Mouse (Mus musculus): ENCODE measurements around the gene Rfng. TPM values are rescaled to one million over a fixed set of nuclear protein-coding genes. Genes with fewer than 3 reads are reported as not detected.

The Rfng gene
- polyA plus RNA-seq, 1 experiment from 2014 or later, result 23.7 TPM

DNA sequence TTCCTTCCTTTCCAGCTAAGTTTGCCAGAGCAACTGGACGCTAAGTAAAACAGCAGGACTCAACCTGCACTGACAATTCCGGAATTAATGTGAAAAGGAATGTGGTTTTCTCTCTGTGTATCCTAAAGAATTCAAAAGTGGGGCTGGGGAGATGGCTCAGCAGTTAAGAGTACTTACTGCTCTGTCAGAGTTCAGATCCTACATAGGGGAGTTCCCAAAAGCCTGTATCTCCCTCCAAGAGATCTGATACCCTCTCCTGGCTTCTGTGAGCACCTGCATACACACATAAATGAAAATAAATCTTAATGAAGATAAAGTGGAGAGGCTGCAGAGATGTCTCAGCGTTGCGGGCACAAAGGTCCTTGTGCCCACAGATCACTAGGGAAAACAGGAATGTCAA lies 32.4 kb downstream of the Rfng start:
- no peak for ATAC-seq (ENCODE audit: insufficient number of reproducible peaks, low FRiP score, low TSS enrichment, low read depth)
- Histone ChIP-seq H3K9me3 (ENCODE audit: control insufficient read depth, low read length) (no peaks in the 10 kb centered on the region), H3K27me3 (ENCODE audit: control insufficient read depth, insufficient read depth, low read length) (no peaks in the 10 kb centered on the region), H3K4me1 (ENCODE audit: control insufficient read depth, insufficient read depth, low read length) (no peaks in the 10 kb centered on the region), H3K27ac (replicated peaks; ENCODE audit: low read depth, low read length) (no peak overlapping the region), H3K4me2 (ENCODE audit: low read depth, severe bottlenecking) (no peak overlapping the region), H3K4me3 (ENCODE audit: low read depth, low read length) (no peak overlapping the region), H3K36me3 (ENCODE audit: control insufficient read depth, insufficient read depth, low read length) (no peaks in the 10 kb centered on the region), H3K9ac (ENCODE audit: low read length) (no peak overlapping the region)
- WGBS, result 79% methylated on average over 4 of the region's 4 CpGs
- no peak for DNase-seq (ENCODE audit: low spot score)

DNA sequence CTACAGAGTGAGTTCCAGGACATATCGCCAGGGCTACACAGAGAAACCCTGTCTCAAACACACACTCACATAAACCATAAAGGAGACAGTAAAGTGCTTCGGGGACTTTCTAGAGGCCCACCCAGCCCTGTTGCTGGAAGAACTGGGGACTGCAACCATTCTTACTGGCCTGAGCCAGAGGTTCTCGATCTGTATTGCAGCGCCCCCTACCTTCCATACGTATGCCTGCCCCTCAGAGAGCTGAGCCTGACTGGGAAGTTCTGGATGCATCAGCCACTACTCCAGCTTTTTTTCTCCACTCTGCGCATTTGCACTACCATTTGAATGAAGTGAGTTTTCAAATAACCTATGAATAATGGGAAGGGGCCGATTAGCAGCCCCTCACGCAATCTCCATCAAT lies 34.6 kb downstream of the Rfng start:
- Histone ChIP-seq H3K4me3 (ENCODE audit: low read depth, low read length) (no peak overlapping the region), H3K27ac (replicated peaks; ENCODE audit: low read depth, low read length) (no peak overlapping the region), H3K36me3 (ENCODE audit: control insufficient read depth, insufficient read depth, low read length) (no peaks in the 10 kb centered on the region), H3K4me2 (ENCODE audit: low read depth, severe bottlenecking) (no peak overlapping the region), H3K27me3 (ENCODE audit: control insufficient read depth, insufficient read depth, low read length) (no peaks in the 10 kb centered on the region), H3K9me3 (ENCODE audit: control insufficient read depth, low read length) (no peaks in the 10 kb centered on the region), H3K9ac (ENCODE audit: low read length) (no peak overlapping the region), H3K4me1 (ENCODE audit: control insufficient read depth, insufficient read depth, low read length) (no peaks in the 10 kb centered on the region)
- ATAC-seq (ENCODE audit: insufficient number of reproducible peaks, low FRiP score, low TSS enrichment, low read depth), result no peak
- 65% methylated on average over 8 of the region's 8 CpGs for WGBS
- DNase-seq (ENCODE audit: low spot score), result no peak

DNA sequence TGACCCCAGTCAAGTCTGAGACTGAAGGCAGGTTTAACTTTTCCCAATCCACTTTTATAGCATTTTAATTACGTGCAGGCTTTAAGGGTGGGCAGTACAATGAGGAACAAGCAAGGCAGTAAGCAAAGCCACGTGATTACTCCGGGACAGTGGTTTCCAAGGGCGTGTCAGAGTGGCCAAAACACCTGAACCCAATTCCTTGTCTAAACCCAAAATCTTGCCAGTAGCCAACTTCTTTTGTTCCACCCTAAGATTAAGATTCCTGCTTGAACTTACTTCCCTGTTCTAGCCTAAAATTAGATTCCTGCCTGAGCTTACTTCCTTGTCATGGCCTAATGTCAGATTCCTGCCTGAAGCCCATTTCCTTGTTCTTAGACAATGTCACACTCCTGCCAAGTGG lies 36.0 kb downstream of the Rfng start:
- ATAC-seq (ENCODE audit: insufficient number of reproducible peaks, low FRiP score, low TSS enrichment, low read depth) (no peak), DNase-seq (ENCODE audit: low spot score) (no peak)
- H3K9ac ChIP-seq (ENCODE audit: low read length), result no peak overlapping the region
- H3K27ac ChIP-seq (replicated peaks; ENCODE audit: low read depth, low read length), result no peak overlapping the region
- no peak overlapping the region for H3K4me2 ChIP-seq (ENCODE audit: low read depth, severe bottlenecking)
- no peaks in the 10 kb centered on the region for H3K27me3 ChIP-seq (ENCODE audit: control insufficient read depth, insufficient read depth, low read length)
- no peaks in the 10 kb centered on the region for H3K9me3 ChIP-seq (ENCODE audit: control insufficient read depth, low read length)
- WGBS, result 40% methylated on average over 4 of the region's 4 CpGs
- H3K4me1 ChIP-seq (ENCODE audit: control insufficient read depth, insufficient read depth, low read length), result no peaks in the 10 kb centered on the region
- H3K36me3 ChIP-seq (ENCODE audit: control insufficient read depth, insufficient read depth, low read length), result no peaks in the 10 kb centered on the region
- no peak overlapping the region for H3K4me3 ChIP-seq (ENCODE audit: low read depth, low read length)

DNA sequence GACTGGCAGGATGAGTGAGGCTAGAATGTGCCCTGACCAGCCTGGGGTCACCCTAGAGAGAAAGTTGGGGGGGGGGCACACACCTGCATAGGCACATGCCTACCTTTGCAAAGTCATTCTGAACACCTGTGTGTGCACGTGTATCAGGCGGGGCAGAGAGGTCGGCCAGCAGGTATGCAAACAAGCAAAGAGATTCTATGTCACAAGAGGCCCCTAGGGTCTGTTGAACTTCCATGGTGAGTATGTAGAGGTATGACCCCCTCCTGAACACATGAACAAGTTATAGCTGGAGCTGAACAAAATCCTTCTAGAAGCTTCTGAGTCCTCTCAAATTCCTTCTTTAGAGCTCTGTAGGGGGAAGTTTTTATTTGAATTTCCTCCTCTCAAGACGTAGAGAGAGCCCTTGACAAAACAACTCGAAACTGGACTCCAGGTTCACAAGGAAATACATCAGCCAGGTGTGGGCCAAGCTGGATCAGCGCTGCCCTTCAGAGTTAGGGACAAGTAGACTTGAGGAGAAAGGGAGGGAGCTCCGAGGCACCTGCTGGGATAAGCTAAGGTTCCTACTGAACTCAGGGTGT lies 39.8 kb downstream of the Rfng start:
- ATAC-seq (ENCODE audit: insufficient number of reproducible peaks, low FRiP score, low TSS enrichment, low read depth) (no peak), DNase-seq (ENCODE audit: low spot score) (no peak)
- Histone ChIP-seq H3K4me3 (ENCODE audit: low read depth, low read length) (no peak overlapping the region), H3K9ac (ENCODE audit: low read length) (no peak overlapping the region), H3K27me3 (ENCODE audit: control insufficient read depth, insufficient read depth, low read length) (no peaks in the 10 kb centered on the region), H3K36me3 (ENCODE audit: control insufficient read depth, insufficient read depth, low read length) (no peaks in the 10 kb centered on the region), H3K4me1 (ENCODE audit: control insufficient read depth, insufficient read depth, low read length) (no peaks in the 10 kb centered on the region), H3K27ac (replicated peaks; ENCODE audit: low read depth, low read length) (no peak overlapping the region), H3K9me3 (ENCODE audit: control insufficient read depth, low read length) (no peaks in the 10 kb centered on the region), H3K4me2 (ENCODE audit: low read depth, severe bottlenecking) (no peak overlapping the region)
- WGBS, result 75% methylated on average over 7 of the region's 7 CpGs

DNA sequence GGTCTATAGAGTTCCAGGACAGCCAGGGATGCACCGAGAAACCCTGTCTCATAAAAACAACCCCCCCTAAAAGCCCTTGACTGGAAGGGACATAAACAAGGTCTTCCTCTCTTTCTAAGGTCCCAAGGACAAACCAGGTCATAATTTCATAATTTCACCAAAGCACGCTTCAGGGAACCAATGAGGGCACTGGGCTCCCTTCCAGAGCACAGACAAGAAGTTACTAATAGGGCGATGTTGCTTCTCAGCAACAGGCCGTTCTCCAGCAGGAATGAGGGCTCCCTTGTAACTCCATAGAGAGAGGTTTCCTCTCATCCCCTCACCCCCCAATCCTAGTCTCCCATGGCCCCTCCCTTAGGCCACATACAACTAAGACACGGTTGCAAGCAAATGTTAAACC lies 43.0 kb downstream of the Rfng start:
- H3K36me3 ChIP-seq (ENCODE audit: control insufficient read depth, insufficient read depth, low read length), result no peaks in the 10 kb centered on the region
- ATAC-seq (ENCODE audit: insufficient number of reproducible peaks, low FRiP score, low TSS enrichment, low read depth) (no peak), DNase-seq (ENCODE audit: low spot score) (no peak)
- H3K27ac ChIP-seq (replicated peaks; ENCODE audit: low read depth, low read length), result no peak overlapping the region
- H3K27me3 ChIP-seq (ENCODE audit: control insufficient read depth, insufficient read depth, low read length), result no peaks in the 10 kb centered on the region
- H3K4me3 ChIP-seq (ENCODE audit: low read depth, low read length), result no peak overlapping the region
- H3K9ac ChIP-seq (ENCODE audit: low read length), result no peak overlapping the region
- no peaks in the 10 kb centered on the region for H3K4me1 ChIP-seq (ENCODE audit: control insufficient read depth, insufficient read depth, low read length)
- H3K4me2 ChIP-seq (ENCODE audit: low read depth, severe bottlenecking), result no peak overlapping the region
- WGBS, result 85% methylated on average over 5 of the region's 5 CpGs
- no peaks in the 10 kb centered on the region for H3K9me3 ChIP-seq (ENCODE audit: control insufficient read depth, low read length)

GRCm38 (mm10) chr11:120736424-120736823 lies 47.6 kb downstream of the Rfng start:
- no peak overlapping the region for H3K4me3 ChIP-seq (ENCODE audit: low read depth, low read length)
- no peak overlapping the region for H3K27ac ChIP-seq (replicated peaks; ENCODE audit: low read depth, low read length)
- H3K9me3 ChIP-seq (ENCODE audit: control insufficient read depth, low read length), result no peaks in the 10 kb centered on the region
- no peak overlapping the region for H3K9ac ChIP-seq (ENCODE audit: low read length)
- H3K27me3 ChIP-seq (ENCODE audit: control insufficient read depth, insufficient read depth, low read length), result no peaks in the 10 kb centered on the region
- DNase-seq (ENCODE audit: low spot score) (no peak), ATAC-seq (ENCODE audit: insufficient number of reproducible peaks, low FRiP score, low TSS enrichment, low read depth) (no peak)
- 68% methylated on average over 6 of the region's 6 CpGs for WGBS
- H3K4me1 ChIP-seq (ENCODE audit: control insufficient read depth, insufficient read depth, low read length), result no peaks in the 10 kb centered on the region
- no peaks in the 10 kb centered on the region for H3K36me3 ChIP-seq (ENCODE audit: control insufficient read depth, insufficient read depth, low read length)
- H3K4me2 ChIP-seq (ENCODE audit: low read depth, severe bottlenecking), result no peak overlapping the region

DNA sequence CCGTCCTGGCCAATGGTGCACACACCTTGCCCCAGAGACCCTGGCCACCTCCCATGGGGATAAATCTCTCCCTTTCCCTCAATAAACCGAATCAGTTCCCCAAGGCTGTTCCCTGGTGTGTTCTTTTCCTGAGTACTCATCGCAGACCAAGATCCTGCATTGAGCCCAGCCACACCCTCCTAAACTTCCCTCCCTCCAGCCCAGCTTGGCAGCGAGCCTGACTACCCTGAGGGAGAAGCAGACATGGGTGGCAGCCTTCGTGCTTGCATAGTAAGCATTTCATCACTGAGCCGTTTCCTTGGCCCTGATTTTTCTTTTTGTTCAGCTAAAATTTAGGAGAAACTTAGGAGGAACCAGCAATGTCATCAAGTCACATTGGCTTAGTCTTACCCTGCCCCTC lies 50.5 kb downstream of the Rfng start:
- H3K4me1 ChIP-seq (ENCODE audit: control insufficient read depth, insufficient read depth, low read length), result 0 out of 2 replicates have a peak, but pooled peaks cover 3% of the 10 kb centered on the region
- H3K4me2 ChIP-seq (ENCODE audit: low read depth, severe bottlenecking), result no peak overlapping the region
- H3K9me3 ChIP-seq (ENCODE audit: control insufficient read depth, low read length), result no peaks in the 10 kb centered on the region
- DNase-seq (ENCODE audit: low spot score), result no peak
- no peaks in the 10 kb centered on the region for H3K36me3 ChIP-seq (ENCODE audit: control insufficient read depth, insufficient read depth, low read length)
- no peak overlapping the region for H3K9ac ChIP-seq (ENCODE audit: low read length)
- H3K27me3 ChIP-seq (ENCODE audit: control insufficient read depth, insufficient read depth, low read length), result no peaks in the 10 kb centered on the region
- 61% methylated on average over 6 of the region's 6 CpGs for WGBS
- ATAC-seq (ENCODE audit: insufficient number of reproducible peaks, low FRiP score, low TSS enrichment, low read depth), result no peak
- no peak overlapping the region for H3K4me3 ChIP-seq (ENCODE audit: low read depth, low read length)
- H3K27ac ChIP-seq (replicated peaks; ENCODE audit: low read depth, low read length), result no peak overlapping the region

- H3K27ac ChIP-seq (replicated peaks; ENCODE audit: low read depth, low read length), result no peak within 1 kb of the TSS
- H3K9ac ChIP-seq (ENCODE audit: low read length), result no peak within 1 kb of the TSS
- 0 out of 2 replicates have a peak, but pooled peaks cover 3% of the 10 kb centered on the region for H3K4me1 ChIP-seq (ENCODE audit: control insufficient read depth, insufficient read depth, low read length)
- 69% methylated on average over 12 of the region's 12 CpGs for WGBS
- H3K4me3 ChIP-seq (ENCODE audit: low read depth, low read length), result no peak within 1 kb of the TSS
- no peak within 1 kb of the TSS for H3K4me2 ChIP-seq (ENCODE audit: low read depth, severe bottlenecking)
- H3K36me3 ChIP-seq (ENCODE audit: control insufficient read depth, insufficient read depth, low read length), result no peaks in the 10 kb centered on the region
- DNase-seq (ENCODE audit: low spot score), result no peak
- H3K9me3 ChIP-seq (ENCODE audit: control insufficient read depth, low read length), result no peaks in the 10 kb centered on the region
- ATAC-seq (ENCODE audit: insufficient number of reproducible peaks, low FRiP score, low TSS enrichment, low read depth), result no peak
- no peaks in the 10 kb centered on the region for H3K27me3 ChIP-seq (ENCODE audit: control insufficient read depth, insufficient read depth, low read length)
These were observed 51.9 kb downstream of the Rfng start, which contains the start of gene Cbr2 for GRCm38 (mm10) chr11:120731858-120732680. Gene Cbr2, minus strand, starts transcription at chr11:120732114.
